Mouse (Mus musculus) heart, embryonic 16.5 days (tissue): ENCODE results near the gene Tle3. TPM values are rescaled to one million over a fixed set of nuclear protein-coding genes. Genes with fewer than 3 reads are reported as not detected.

Experiments
- ATAC-seq: fragments of 200-750 bp; cut with Nextera tagmentation; replicated peaks from 2 replicates; pipeline ENCODE4 v1.8.0; 2017; ENCODE audit warnings: moderate number of reproducible peaks; ENCODE audit not compliant: insufficient read depth, low FRiP score; ENCODE audit errors: extremely low read depth
- H3K27ac ChIP-seq: fragments of 300-500 bp; sonication (generic); 2 replicates; pipeline ENCODE4 v1.5.1; 2014; ENCODE audit warnings: mild to moderate bottlenecking, low read length, control low read depth, moderate library complexity
- H3K27me3 ChIP-seq: fragments of 300-500 bp; sonication (generic); 2 replicates; pipeline ENCODE4 v1.6.1; 2014; ENCODE audit warnings: low read length, mixed read lengths; ENCODE audit not compliant: control insufficient read depth, insufficient read depth
- H3K36me3 ChIP-seq: fragments of 300-500 bp; sonication (generic); 2 replicates; pipeline ENCODE4 v1.6.1; 2014; ENCODE audit not compliant: control insufficient read depth, insufficient read depth
- H3K4me1 ChIP-seq: fragments of 300-500 bp; sonication (generic); 2 replicates; pipeline ENCODE4 v1.6.1; 2014; ENCODE audit warnings: low read length, mixed read lengths; ENCODE audit not compliant: control insufficient read depth, insufficient read depth
- H3K4me2 ChIP-seq: fragments of 300-500 bp; sonication (generic); 2 replicates; pipeline ENCODE4 v1.6.1; 2014; ENCODE audit warnings: low read depth, mild to moderate bottlenecking, control low read depth, low read length
- H3K4me3 ChIP-seq: fragments of 300-500 bp; sonication (generic); 2 replicates; pipeline ENCODE4 v1.5.1; 2014; ENCODE audit warnings: mild to moderate bottlenecking, control low read depth, low read length
- H3K9ac ChIP-seq: fragments of 300-500 bp; sonication (generic); 2 replicates; pipeline ENCODE4 v1.6.1; 2014; ENCODE audit warnings: low read length, control low read depth
- H3K9me3 ChIP-seq: fragments of 300-500 bp; sonication (generic); replicated peaks from 2 replicates; pipeline ENCODE4 v1.6.1; 2016; ENCODE audit warnings: low read length; ENCODE audit not compliant: control insufficient read depth
- WGBS: fragments of 180-500 bp; shearing (Covaris S2); extraction: QIAGEN DNeasy Blood & Tissue Kit; methylation state at CpG from one replicate; pipeline ENCODE4 v1.1.7; 2014; 5-methylcytosine and 5-hydroxymethylcytosine counted together
- polyA plus RNA-seq: library from polyadenylated mRNA; unstranded; fragments of >200 nt; fragmentation: Nextera tagmentation; extraction: Ambion mirVana; gene quantifications from 2 replicates; pipeline ENCODE4 v1.2.1, GENCODE M21; 2015

Gene Tle3
- polyA plus RNA-seq, 1 experiment from 2014 or later: 10.8 TPM

DNA sequence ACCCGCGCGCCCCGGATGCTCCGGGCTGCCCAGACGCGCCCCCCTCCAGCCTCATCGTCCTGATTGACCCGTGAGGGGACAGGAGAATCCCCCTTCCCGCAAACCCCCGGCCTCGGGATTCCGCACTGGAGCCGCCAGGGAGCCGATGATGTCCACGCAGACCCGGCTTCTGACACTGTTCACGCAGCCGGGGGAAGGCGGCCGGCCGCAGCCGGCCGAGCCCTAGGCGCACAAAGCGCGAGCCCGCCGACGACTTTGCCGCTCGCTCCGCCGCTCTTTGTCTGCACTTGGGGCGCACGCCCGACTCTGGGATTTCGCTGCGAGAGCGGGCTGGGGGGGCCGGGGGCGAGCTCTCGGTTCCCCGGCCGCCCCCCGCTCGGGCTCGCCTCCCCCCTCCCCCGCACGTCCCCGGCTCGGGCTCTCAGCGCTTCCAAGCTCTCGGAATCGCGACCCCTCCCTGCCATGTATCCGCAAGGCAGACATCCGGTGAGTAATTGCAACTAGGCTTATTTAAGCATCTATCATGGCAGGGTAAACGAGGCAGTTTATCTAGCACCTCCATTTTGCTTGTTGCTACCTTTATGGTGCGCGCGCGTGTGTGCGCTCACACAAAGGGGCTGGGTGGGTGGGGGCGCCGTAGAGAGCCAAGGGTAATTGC is 939 bp downstream of the Tle3 start:
- Histone ChIP-seq H3K4me1 (peaks cover 51% of the 10 kb centered on the region), H3K4me3 (peak overlapping the region; percentile 77), H3K9me3 (no peaks in the 10 kb centered on the region), H3K27me3 (peaks cover 38% of the 10 kb centered on the region), H3K27ac (peak overlapping the region; percentile 85), H3K36me3 (no peaks in the 10 kb centered on the region), H3K4me2 (peak overlapping the region; percentile 91), H3K9ac (peak overlapping the region; percentile 90)
- under 1% methylated on average over 62 of the region's 66 CpGs for WGBS
- ATAC-seq: no peak

DNA sequence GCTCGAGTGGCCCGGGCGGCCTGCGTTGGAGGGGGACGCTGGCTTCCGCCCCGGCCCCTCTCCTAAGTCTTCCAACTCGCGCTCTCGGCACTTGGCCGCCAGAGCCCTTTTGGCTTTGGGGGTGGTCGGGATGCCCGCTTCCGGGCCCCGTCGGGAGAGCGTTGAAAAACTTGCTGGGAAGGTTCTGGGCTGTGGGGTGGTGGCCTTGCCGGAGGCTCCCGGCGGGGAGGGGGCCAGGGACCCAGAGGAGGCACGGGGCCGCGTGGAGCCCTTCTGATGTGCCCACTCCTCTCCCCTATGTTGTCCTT is 1.4 kb downstream of the Tle3 start:
- Histone ChIP-seq H3K9ac (peak overlapping the region; percentile 90), H3K4me3 (peak overlapping the region; percentile 77), H3K27me3 (peaks cover 39% of the 10 kb centered on the region), H3K36me3 (no peaks in the 10 kb centered on the region), H3K27ac (peak overlapping the region; percentile 85), H3K9me3 (no peaks in the 10 kb centered on the region), H3K4me1 (peaks cover 53% of the 10 kb centered on the region), H3K4me2 (peak overlapping the region; percentile 91)
- 0% methylated on average over 23 of the region's 23 CpGs for WGBS
- ATAC-seq: no peak

DNA sequence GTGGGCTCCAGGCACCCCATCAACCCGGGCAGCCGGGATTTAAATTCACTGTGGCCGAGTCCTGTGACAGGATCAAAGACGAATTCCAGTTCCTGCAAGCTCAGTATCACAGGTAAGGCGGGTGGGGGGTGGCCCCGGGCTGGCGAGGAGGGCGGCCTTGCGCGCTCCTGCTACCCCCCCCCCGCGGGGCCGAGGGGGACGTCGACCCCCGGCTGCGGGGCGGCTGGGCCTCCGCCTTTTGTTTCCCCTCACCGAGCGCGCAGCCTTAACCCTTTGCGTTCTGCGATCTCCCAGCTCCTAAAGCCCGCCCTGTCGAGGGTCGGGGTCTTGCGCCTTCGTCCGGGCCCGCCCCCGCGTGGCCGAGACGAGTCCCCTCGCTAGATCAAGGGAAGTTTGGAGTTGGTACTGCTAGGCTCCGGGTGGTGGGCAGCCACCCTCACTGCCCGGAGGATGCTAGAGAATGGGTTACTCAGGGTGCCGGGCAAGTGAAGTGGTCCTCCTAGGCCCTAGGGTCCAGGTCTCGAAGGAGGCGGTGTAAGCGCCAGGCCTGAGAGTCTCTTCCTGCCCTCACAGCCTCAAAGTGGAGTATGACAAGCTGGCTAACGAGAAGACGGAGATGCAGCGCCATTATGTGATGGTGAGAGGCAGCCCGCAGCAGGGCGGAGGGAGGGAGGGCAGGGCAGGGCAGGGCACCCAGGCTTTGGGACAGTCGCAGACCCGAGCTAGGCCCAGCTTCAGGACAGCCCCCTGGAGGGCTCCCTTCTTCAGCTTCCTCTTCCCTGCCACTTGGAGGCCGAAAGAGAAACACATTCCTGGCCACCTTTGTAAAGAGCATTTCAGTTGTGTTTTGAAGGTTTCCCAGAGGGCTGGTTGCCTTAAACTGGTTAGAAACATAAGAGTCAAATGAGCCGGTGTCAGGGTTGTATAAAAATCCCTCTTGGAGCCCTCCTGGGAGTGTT is 2.1 kb downstream of the Tle3 start:
- H3K27ac ChIP-seq: peak overlapping the region; percentile 85
- H3K36me3 ChIP-seq: no peaks in the 10 kb centered on the region
- peak overlapping the region; percentile 91 for H3K4me2 ChIP-seq
- H3K9me3 ChIP-seq: no peaks in the 10 kb centered on the region
- ATAC-seq: no peak
- peaks cover 42% of the 10 kb centered on the region for H3K27me3 ChIP-seq
- WGBS: 1% methylated on average over 49 of the region's 51 CpGs
- peak overlapping the region; percentile 90 for H3K9ac ChIP-seq
- peaks cover 53% of the 10 kb centered on the region for H3K4me1 ChIP-seq
- peak overlapping the region; percentile 77 for H3K4me3 ChIP-seq

DNA sequence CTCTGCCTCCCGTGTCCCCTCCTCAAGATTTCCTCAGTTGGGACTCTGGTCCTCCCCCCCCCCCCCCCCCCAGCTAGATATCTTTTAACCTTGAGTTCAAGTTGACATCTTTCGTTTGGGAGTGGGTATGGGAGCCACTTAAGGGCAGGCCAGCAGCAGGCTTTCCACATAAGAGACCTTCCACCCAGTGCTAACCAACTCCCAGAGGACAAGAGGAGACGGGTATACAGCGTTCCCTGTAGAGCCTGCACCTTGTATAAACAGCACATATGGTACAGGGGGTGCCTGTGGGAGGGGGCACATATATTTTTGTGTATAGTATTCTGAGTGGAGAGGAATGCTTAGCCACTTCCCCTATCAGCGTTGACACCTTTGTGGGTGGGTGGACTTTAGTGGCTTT is 2.8 kb downstream of the Tle3 start:
- Histone ChIP-seq H3K9me3 (no peaks in the 10 kb centered on the region), H3K27ac (no peak overlapping the region), H3K27me3 (peaks cover 49% of the 10 kb centered on the region), H3K36me3 (no peaks in the 10 kb centered on the region), H3K4me3 (peak overlapping the region; percentile 77), H3K4me1 (peaks cover 53% of the 10 kb centered on the region), H3K9ac (no peak overlapping the region; the same call in 1 of the 2 replicates), H3K4me2 (peak overlapping the region; percentile 91)
- no peak for ATAC-seq
- WGBS: 48% methylated on average over 5 of the region's 5 CpGs

DNA sequence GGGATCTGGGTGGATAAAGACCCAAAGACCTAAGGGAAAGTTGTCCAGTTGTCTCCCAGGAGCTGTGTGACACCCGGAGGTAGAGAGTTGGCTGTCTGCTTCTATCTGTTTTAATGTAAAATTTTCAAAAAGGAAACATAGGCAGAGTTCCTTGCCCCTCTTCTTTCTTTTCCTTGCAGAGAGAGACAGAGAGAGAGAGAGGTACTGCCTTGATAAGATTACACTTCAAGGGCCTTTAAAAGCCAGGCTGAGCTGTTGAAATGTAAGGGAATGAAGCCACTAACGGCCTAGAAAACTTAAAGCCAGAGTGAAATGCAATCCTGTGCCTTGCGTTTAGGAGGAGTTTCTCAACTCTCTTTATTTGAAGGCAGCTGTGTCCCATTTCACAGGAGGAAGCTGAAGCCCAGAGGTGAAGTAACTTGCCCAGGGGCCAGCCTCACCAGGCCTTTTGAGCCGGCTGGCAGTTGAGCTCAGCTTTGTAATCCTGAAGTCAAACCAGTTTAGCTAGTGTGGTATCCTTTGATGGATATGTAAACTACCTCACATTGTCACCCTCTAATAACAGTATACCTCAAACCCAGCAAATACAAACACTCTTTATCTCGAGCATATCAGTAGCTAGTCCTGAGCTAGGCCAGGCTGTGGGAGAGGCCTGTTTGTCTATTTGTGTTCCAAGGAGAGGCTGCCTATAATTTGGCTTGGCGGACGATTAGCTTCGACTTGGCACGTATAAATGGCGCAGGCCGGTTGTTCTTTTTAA is 3.8 kb downstream of the Tle3 start:
- Histone ChIP-seq H3K9me3 (no peaks in the 10 kb centered on the region), H3K27me3 (peaks cover 49% of the 10 kb centered on the region), H3K4me3 (no peak overlapping the region), H3K9ac (no peak overlapping the region), H3K4me1 (peaks cover 60% of the 10 kb centered on the region), H3K27ac (no peak overlapping the region), H3K36me3 (no peaks in the 10 kb centered on the region), H3K4me2 (peak overlapping the region; percentile 39; the same call in 1 of the 2 replicates)
- ATAC-seq: no peak
- WGBS: 61% methylated on average over 11 of the region's 11 CpGs

DNA sequence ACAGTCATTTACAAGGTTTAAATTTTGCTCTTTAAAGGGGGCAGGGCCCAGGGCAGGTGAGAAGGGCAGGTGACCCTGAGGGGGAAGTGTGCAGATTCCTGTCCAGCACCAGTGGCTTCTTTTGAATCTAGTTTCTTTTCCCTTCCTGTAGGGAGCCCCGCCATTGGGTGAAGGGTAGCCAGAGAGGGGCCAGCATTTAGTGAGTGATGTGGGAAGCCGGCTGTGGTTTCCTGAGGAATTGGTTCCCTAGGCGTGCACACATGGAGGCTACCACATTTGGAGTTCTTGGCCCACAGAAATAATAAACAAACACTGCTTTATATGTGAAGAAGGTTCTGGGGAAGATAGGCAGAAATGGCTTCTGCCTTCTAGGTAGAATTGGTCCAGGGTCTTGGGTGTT is 4.5 kb downstream of the Tle3 start:
- no peaks in the 10 kb centered on the region for H3K9me3 ChIP-seq
- H3K4me1 ChIP-seq: peaks cover 61% of the 10 kb centered on the region
- H3K27me3 ChIP-seq: peaks cover 49% of the 10 kb centered on the region
- no peak overlapping the region for H3K27ac ChIP-seq
- 67% methylated on average over 3 of the region's 3 CpGs for WGBS
- H3K4me2 ChIP-seq: no peak overlapping the region
- H3K4me3 ChIP-seq: no peak overlapping the region
- H3K36me3 ChIP-seq: 0 out of 2 replicates have a peak, but pooled peaks cover 2% of the 10 kb centered on the region
- no peak overlapping the region for H3K9ac ChIP-seq
- no peak for ATAC-seq

DNA sequence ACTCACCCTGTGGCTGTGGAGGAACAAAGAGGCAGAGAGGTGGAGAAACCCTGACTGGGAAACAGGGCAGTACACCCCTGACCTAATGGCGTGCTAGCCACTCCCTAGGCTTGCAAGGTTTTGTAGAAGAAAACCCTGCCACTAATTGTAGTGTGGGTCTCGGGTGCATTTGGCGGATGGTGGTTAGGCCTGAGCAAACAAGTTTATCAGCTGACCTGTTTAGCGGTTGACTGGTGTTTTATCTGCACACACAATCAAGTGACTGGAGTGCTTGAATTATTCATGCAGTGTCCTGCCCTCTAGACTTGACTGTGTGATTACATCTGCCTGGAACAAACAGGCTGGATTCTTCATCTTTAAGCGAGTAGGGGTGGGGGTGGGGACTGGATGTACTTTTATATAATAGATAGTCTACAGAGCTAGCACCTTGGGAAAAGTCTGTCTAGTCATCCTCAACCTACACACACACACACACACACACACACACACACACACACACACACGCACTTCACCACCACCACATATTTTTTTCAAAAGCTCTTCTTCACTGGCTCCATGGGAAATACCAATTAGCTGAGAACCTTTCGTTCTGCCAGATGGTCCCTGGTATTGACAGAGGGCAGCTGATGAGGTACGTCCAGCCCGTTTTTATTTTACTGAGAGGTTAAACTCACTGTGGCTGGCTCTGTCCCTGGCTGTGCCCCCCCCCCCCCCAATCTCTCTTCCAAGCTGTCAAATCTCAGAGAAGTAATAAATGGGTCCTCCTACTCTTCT is 5.7 kb downstream of the Tle3 start:
- no peak for ATAC-seq
- no peak overlapping the region for H3K4me3 ChIP-seq
- H3K9me3 ChIP-seq: no peaks in the 10 kb centered on the region
- H3K9ac ChIP-seq: no peak overlapping the region
- H3K4me1 ChIP-seq: peaks cover 66% of the 10 kb centered on the region
- H3K27me3 ChIP-seq: peaks cover 61% of the 10 kb centered on the region
- H3K4me2 ChIP-seq: no peak overlapping the region
- no peak overlapping the region for H3K27ac ChIP-seq
- 0 out of 2 replicates have a peak, but pooled peaks cover 3% of the 10 kb centered on the region for H3K36me3 ChIP-seq
- 57% methylated on average over 9 of the region's 9 CpGs for WGBS

- Histone ChIP-seq H3K4me2 (no peak overlapping the region), H3K9me3 (no peaks in the 10 kb centered on the region), H3K4me1 (peaks cover 66% of the 10 kb centered on the region), H3K9ac (no peak overlapping the region), H3K36me3 (0 out of 2 replicates have a peak, but pooled peaks cover 3% of the 10 kb centered on the region), H3K27ac (no peak overlapping the region), H3K4me3 (no peak overlapping the region), H3K27me3 (peaks cover 68% of the 10 kb centered on the region)
- ATAC-seq: no peak
- 17% methylated on average over 8 of the region's 8 CpGs for WGBS
Measured at GRCm38 (mm10) chr9:61378516-61378915, 6.3 kb downstream of the Tle3 start.
